Mouse (Mus musculus) neural tube, embryonic 13.5 days (tissue): ENCODE measurements at regions not wholly inside any gene's neighbourhood (a gene's known extent, or its start where the extent isn't known, plus 50 kb on each side); places are given as distances from the start of the nearest gene placed in this dataset.

Experiments
- ATAC-seq: fragments of 200-750 bp; cut with Nextera tagmentation; 2 replicates; pipeline ENCODE4 v1.8.0; 2017; ENCODE audit warnings: low read depth, mild to moderate bottlenecking, moderate TSS enrichment, moderate library complexity
- H3K27ac ChIP-seq: fragments of 300-500 bp; sonication (generic); replicated peaks from 2 replicates; pipeline ENCODE4 v1.5.1; 2015; ENCODE audit warnings: moderate library complexity, mild to moderate bottlenecking, inconsistent platforms
- H3K27me3 ChIP-seq: fragments of 300-500 bp; sonication (generic); 2 replicates; pipeline ENCODE4 v1.6.1; 2015; ENCODE audit warnings: mild to moderate bottlenecking, inconsistent platforms
- H3K36me3 ChIP-seq: fragments of 300-500 bp; sonication (generic); 2 replicates; pipeline ENCODE4 v1.6.1; 2015; ENCODE audit warnings: mild to moderate bottlenecking, inconsistent platforms
- H3K4me1 ChIP-seq: fragments of 300-500 bp; sonication (generic); replicated peaks from 2 replicates; pipeline ENCODE4 v1.6.1; 2015; ENCODE audit warnings: inconsistent platforms
- H3K4me2 ChIP-seq: fragments of 300-500 bp; sonication (generic); 2 replicates; pipeline ENCODE4 v1.6.1; 2015; ENCODE audit warnings: inconsistent platforms, mild to moderate bottlenecking, moderate library complexity
- H3K4me3 ChIP-seq: fragments of 300-500 bp; sonication (generic); 2 replicates; pipeline ENCODE4 v1.5.1; 2015; ENCODE audit warnings: mild to moderate bottlenecking, inconsistent platforms
- H3K9ac ChIP-seq: fragments of 300-500 bp; sonication (generic); 2 replicates; pipeline ENCODE4 v1.6.1; 2015; ENCODE audit warnings: moderate library complexity, mild to moderate bottlenecking, inconsistent platforms
- H3K9me3 ChIP-seq: fragments of 300-500 bp; sonication (generic); 2 replicates; pipeline ENCODE4 v1.6.1; 2016; ENCODE audit warnings: inconsistent platforms
- WGBS: fragments of 180-500 bp; shearing (Covaris S2); methylation state at CpG from one replicate; pipeline ENCODE4 v1.1.7; 2015; 5-methylcytosine and 5-hydroxymethylcytosine counted together

DNA sequence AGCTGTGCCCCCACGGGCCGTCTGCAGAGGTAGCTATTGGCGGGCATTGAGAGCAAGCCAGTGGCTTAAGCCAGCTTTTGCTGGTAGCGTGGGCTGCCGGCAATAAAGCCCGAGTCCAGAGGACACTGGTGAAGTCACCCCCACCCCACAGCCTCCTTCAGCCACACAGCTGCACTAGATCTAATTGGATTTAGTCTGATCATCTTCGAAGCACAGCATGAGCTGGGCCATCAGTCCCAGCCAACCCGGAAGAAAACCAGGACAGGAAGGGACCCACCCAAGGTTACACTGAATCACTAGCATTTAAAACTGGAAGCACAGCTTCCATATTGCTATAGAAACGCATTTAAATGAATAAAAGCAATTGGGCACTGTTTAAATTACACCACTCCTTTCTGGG, 96.4 kb downstream of the Tmx1 start:
- Histone ChIP-seq H3K27me3 (no peaks in the 10 kb centered on the region), H3K4me2 (no peak overlapping the region), H3K9ac (no peak overlapping the region), H3K4me1 (peaks cover 3% of the 10 kb centered on the region), H3K9me3 (no peaks in the 10 kb centered on the region), H3K4me3 (no peak overlapping the region), H3K27ac (no peak overlapping the region), H3K36me3 (no peaks in the 10 kb centered on the region)
- 85% methylated on average over 9 of the region's 9 CpGs for WGBS
- no peak for ATAC-seq

GRCm38 (mm10) chr12:70553866-70554265, 101.0 kb downstream of the Tmx1 start:
- WGBS: 22% methylated on average over 6 of the region's 6 CpGs
- Histone ChIP-seq H3K9ac (no peak overlapping the region), H3K4me2 (no peak overlapping the region), H3K36me3 (no peaks in the 10 kb centered on the region), H3K27me3 (no peaks in the 10 kb centered on the region), H3K4me3 (no peak overlapping the region), H3K27ac (no peak overlapping the region), H3K4me1 (0 out of 2 replicates have a peak, but pooled peaks cover 7% of the 10 kb centered on the region), H3K9me3 (no peaks in the 10 kb centered on the region)
- ATAC-seq: no peak

GRCm38 (mm10) chr12:70554586-70554985, 101.7 kb downstream of the Tmx1 start:
- Histone ChIP-seq H3K9ac (no peak overlapping the region), H3K4me3 (no peak overlapping the region), H3K27ac (no peak overlapping the region), H3K4me1 (0 out of 2 replicates have a peak, but pooled peaks cover 7% of the 10 kb centered on the region), H3K4me2 (no peak overlapping the region), H3K36me3 (no peaks in the 10 kb centered on the region), H3K9me3 (no peaks in the 10 kb centered on the region), H3K27me3 (no peaks in the 10 kb centered on the region)
- no peak for ATAC-seq
- 17% methylated on average over 7 of the region's 7 CpGs for whole genome bisulfite sequencing

DNA sequence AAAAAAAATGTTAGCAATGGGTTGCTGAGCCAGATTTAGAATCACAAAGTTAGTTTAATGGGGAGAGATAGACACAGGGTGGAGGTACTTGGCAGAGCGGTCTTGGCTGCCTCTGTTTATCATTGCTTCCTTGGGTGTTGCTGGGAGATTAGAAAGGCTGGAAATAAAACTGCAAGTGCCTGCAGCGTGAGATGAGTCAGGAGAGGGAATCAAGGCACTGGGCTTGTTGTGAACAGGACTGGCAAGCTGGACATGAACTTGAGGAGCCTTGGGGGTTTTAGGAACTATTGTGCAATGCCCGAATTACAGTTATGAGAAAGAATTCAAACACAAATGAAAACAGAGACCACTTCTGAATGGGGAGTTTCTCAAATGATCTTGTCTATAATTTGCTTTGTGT, 102.8 kb downstream of the Tmx1 start:
- no peaks in the 10 kb centered on the region for H3K36me3 ChIP-seq
- 0 out of 2 replicates have a peak, but pooled peaks cover 7% of the 10 kb centered on the region for H3K4me1 ChIP-seq
- H3K27me3 ChIP-seq: no peaks in the 10 kb centered on the region
- 57% methylated on average over 3 of the region's 3 CpGs for WGBS
- no peaks in the 10 kb centered on the region for H3K9me3 ChIP-seq
- ATAC-seq: no peak
- H3K9ac ChIP-seq: no peak overlapping the region
- H3K4me3 ChIP-seq: no peak overlapping the region
- no peak overlapping the region for H3K4me2 ChIP-seq
- H3K27ac ChIP-seq: no peak overlapping the region

DNA sequence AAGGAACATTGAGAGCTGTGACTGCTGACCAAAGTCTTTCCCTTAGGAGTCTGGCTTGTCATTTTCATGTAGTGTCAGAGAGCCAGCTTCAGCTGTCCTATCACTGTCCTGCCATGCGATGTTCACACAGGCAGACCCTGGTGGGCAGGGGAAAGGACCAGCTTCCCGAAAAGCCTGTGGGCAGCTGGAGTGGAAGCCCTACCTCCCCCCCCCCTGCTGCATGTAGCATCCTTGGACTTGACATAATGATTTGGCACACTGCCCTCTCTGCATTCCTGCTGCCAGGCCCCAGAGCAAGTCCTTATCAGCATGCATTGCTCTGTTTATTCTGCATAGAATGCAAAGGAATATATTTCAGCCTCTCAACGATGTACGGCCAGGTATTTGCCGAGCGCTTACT, 103.9 kb downstream of the Tmx1 start:
- Histone ChIP-seq H3K36me3 (no peaks in the 10 kb centered on the region), H3K27ac (no peak overlapping the region), H3K27me3 (no peaks in the 10 kb centered on the region), H3K4me3 (no peak overlapping the region), H3K9ac (no peak overlapping the region), H3K4me1 (0 out of 2 replicates have a peak, but pooled peaks cover 7% of the 10 kb centered on the region), H3K4me2 (no peak overlapping the region), H3K9me3 (no peaks in the 10 kb centered on the region)
- WGBS: 71% methylated on average over 6 of the region's 6 CpGs
- no peak for ATAC-seq

GRCm38 (mm10) chr12:70563446-70563845, 110.6 kb downstream of the Tmx1 start:
- H3K4me1 ChIP-seq: no peaks in the 10 kb centered on the region
- WGBS: 86% methylated on average over 4 of the region's 4 CpGs

DNA sequence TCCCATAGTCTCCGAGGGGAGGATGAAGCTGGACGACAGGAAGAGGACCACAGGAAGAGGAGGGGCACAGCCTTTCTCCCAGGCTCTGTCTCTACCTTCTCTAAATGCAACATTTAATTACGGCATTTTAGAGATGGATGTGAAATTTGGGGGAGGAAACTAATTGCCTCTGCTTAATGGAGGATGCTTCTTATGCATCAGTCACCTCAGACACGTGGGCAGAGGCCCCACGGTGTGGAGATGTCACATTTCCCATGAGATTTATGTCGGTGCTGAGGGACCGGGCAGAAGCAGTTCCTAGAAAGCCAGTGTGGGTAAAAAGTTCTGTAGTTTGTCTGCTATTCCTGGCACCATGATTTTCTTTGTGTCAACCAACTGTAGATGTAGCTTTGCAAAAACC, 122.8 kb downstream of the Tmx1 start:
- WGBS: 44% methylated on average over 7 of the region's 7 CpGs
- Histone ChIP-seq H3K36me3 (no peaks in the 10 kb centered on the region), H3K27me3 (no peaks in the 10 kb centered on the region), H3K4me2 (no peak overlapping the region), H3K9ac (no peak overlapping the region), H3K4me1 (peaks cover 14% of the 10 kb centered on the region), H3K4me3 (no peak overlapping the region), H3K9me3 (no peaks in the 10 kb centered on the region), H3K27ac (no peak overlapping the region)
- no peak for ATAC-seq

More at GRCm38 (mm10) chr12:70563446-70563845, 110.6 kb downstream of the Tmx1 start:
- Histone ChIP-seq H3K4me2 (no peak overlapping the region), H3K9me3 (no peaks in the 10 kb centered on the region), H3K4me3 (no peak overlapping the region), H3K27ac (no peak overlapping the region), H3K27me3 (no peaks in the 10 kb centered on the region), H3K9ac (no peak overlapping the region), H3K36me3 (no peaks in the 10 kb centered on the region)
- no peak for ATAC-seq

DNA sequence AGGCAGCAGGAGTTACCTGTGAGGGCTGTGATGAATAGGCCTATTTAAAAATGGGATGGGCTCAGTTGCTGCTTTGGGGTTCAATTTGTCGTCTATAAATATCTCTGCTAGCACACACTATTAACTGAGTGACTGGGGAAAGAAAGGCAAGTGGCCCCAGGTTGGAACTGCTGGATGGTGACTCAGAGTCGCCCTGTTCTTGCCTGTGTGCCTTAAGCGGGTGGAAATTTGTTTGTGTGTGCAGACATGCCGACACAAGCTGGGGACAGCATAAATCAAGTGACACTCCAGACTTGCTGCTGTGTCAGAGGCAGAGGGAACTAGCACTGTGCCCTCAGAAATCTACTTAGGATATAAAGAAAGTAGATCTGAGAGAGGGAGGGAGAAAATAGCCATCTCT, 124.9 kb downstream of the Tmx1 start:
- ATAC-seq: no peak
- H3K36me3 ChIP-seq: no peaks in the 10 kb centered on the region
- H3K4me2 ChIP-seq: no peak overlapping the region
- H3K9me3 ChIP-seq: 0 out of 2 replicates have a peak, but pooled peaks cover 2% of the 10 kb centered on the region
- no peak overlapping the region for H3K4me3 ChIP-seq
- no peak overlapping the region for H3K27ac ChIP-seq
- WGBS: 57% methylated on average over 4 of the region's 4 CpGs
- peaks cover 14% of the 10 kb centered on the region for H3K4me1 ChIP-seq
- H3K9ac ChIP-seq: no peak overlapping the region
- H3K27me3 ChIP-seq: no peaks in the 10 kb centered on the region

DNA sequence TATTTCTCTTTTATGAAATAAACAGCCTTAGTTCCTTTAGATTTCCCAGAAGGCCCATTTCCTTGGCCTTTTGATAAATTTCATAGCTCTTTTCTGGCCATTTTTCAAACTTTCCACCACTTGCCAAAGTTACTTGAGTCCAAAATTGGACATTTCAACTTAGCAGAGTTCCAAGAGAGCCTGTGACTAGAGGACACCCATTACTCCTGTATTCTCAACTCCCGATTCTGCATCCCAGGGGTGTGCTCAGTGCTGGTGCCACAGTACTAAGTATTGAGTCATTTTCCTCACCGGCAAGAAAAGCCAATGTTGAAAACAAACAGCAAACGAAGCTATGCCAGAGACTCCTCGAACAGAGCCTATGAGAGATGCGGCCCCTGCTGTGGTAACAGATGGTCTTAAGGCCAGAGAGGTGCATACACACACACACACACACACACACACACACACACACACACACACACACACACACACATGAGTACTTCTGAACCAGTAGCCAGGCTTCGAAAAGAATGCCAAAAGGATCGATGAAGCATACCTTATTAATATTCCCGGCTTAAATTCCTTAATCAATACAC, 126.5 kb downstream of the Tmx1 start:
- H3K36me3 ChIP-seq: no peaks in the 10 kb centered on the region
- 0 out of 2 replicates have a peak, but pooled peaks cover 4% of the 10 kb centered on the region for H3K9me3 ChIP-seq
- ATAC-seq: no peak
- peaks cover 14% of the 10 kb centered on the region for H3K4me1 ChIP-seq
- H3K4me2 ChIP-seq: no peak overlapping the region
- H3K27me3 ChIP-seq: no peaks in the 10 kb centered on the region
- no peak overlapping the region for H3K27ac ChIP-seq
- no peak overlapping the region for H3K4me3 ChIP-seq
- 76% methylated on average over 8 of the region's 8 CpGs for WGBS
- no peak overlapping the region for H3K9ac ChIP-seq

- Histone ChIP-seq H3K4me3 (no peak overlapping the region), H3K4me1 (0 out of 2 replicates have a peak, but pooled peaks cover 7% of the 10 kb centered on the region), H3K9me3 (0 out of 2 replicates have a peak, but pooled peaks cover 4% of the 10 kb centered on the region), H3K27ac (no peak overlapping the region), H3K27me3 (no peaks in the 10 kb centered on the region), H3K4me2 (no peak overlapping the region), H3K36me3 (no peaks in the 10 kb centered on the region), H3K9ac (no peak overlapping the region)
- 80% methylated on average over 2 of the region's 2 CpGs for WGBS
- ATAC-seq: no peak
These were observed 133.3 kb downstream of the Tmx1 start for GRCm38 (mm10) chr12:70586181-70586580.

DNA sequence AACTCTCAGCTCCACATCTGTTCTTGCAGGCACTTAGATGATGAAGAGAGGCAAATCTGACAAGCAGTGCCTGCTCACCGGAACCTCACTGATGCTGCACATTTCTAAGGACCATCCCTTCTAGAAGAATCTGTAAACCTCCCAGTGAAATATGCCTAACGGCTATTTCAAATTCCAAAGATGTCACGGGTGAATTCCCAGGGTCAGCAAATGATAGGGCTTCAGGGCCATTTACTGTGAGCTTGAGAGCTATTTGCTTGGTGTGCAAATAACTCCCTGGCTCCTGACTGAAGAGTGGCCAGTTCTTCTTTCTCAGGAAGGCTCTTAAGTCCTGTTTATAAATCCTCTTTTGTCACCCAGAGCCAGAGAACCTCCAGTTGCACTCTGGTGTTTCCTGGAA, 135.3 kb downstream of the Tmx1 start:
- Histone ChIP-seq H3K4me3 (no peak overlapping the region), H3K9ac (no peak overlapping the region), H3K36me3 (no peaks in the 10 kb centered on the region), H3K27me3 (no peaks in the 10 kb centered on the region), H3K4me2 (no peak overlapping the region), H3K27ac (no peak overlapping the region), H3K9me3 (no peaks in the 10 kb centered on the region), H3K4me1 (0 out of 2 replicates have a peak, but pooled peaks cover 7% of the 10 kb centered on the region)
- no peak for ATAC-seq
- 47% methylated on average over 3 of the region's 3 CpGs for WGBS

- Histone ChIP-seq H3K4me1 (0 out of 2 replicates have a peak, but pooled peaks cover 7% of the 10 kb centered on the region), H3K9me3 (no peaks in the 10 kb centered on the region), H3K4me2 (no peak overlapping the region), H3K27me3 (no peaks in the 10 kb centered on the region), H3K9ac (no peak overlapping the region), H3K36me3 (no peaks in the 10 kb centered on the region), H3K4me3 (no peak overlapping the region), H3K27ac (no peak overlapping the region)
- 93% methylated on average over 2 of the region's 2 CpGs for WGBS
- no peak for ATAC-seq
These were observed 136.4 kb downstream of the Tmx1 start for GRCm38 (mm10) chr12:70589315-70589742.

DNA sequence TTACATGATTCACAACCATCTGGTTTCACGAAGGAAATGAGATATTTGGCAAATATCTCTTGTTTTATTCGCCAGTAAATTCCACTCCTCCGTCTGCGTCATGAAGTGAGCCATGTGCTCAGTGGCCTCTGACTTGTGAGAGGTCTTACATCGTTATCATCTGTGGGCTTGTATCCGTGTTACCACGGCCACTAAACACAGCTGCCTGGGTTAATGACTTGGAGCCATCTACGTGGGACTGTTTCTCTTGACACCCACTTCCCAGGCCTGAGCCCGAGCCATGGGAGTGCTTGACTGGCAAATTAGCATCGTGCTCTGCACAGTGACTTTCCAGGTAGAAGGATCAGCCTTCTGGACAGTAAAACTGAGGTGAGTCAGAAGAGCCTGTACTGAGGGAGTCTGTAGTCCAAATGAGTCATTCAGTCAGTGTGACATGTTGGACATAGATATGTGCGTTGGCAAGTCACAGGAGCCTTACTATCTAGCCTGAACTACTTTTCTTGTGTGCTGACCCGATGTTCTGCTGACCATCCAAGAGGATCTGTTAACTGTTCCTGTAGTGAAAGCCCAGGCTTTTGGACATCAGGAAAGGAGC, 137.7 kb downstream of the Tmx1 start:
- no peak overlapping the region for H3K4me3 ChIP-seq
- no peaks in the 10 kb centered on the region for H3K27me3 ChIP-seq
- H3K9me3 ChIP-seq: no peaks in the 10 kb centered on the region
- H3K9ac ChIP-seq: no peak overlapping the region
- no peak for ATAC-seq
- no peak overlapping the region for H3K27ac ChIP-seq
- H3K4me1 ChIP-seq: 0 out of 2 replicates have a peak, but pooled peaks cover 7% of the 10 kb centered on the region
- WGBS: 80% methylated on average over 12 of the region's 12 CpGs
- H3K36me3 ChIP-seq: no peaks in the 10 kb centered on the region
- H3K4me2 ChIP-seq: no peak overlapping the region
